ENCODE assay signal across 8 mouse cellular contexts in the genomic region with DNA sequence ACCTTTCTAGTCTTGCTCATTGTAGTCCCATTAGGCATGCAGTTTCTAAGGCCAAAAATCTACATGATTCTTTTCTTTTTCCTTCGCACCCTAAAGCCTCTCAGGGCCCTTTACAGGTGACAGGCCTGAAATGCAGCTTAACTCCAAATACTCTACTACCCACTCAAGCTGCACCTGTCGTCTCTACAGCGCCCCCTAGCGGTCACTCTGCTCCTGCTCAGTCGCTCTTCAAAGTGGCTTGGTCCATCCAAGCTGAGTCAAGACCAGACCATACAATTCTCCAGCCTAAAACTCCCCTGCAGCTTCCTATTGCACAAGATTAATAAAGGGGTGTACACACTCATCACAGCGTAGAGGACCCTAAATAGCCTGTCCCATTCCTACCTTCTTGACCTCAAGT. TPM values are rescaled to one million over a fixed set of nuclear protein-coding genes. Genes with fewer than 3 reads are reported as not detected.
DNase-seq lines count a peak whose midpoint lies in the region; ATAC-seq and TF ChIP-seq lines count a peak whose summit lies in the region.

No protein-coding gene starts in this region.

- no peak for ATAC-seq in hindbrain, embryonic 16.5 days

- H3K4me1 ChIP-seq in hindbrain, embryonic 10.5 days (replicated peaks) = peaks cover 24% of the 10 kb centered on the region
- peaks cover 4% of the 10 kb centered on the region for H3K4me1 ChIP-seq in hindbrain, embryonic 16.5 days (ENCODE audit: control insufficient read depth, insufficient read depth, low read depth, low read length)
- peaks cover 9% of the 10 kb centered on the region for H3K4me1 ChIP-seq in limb, embryonic 10.5 days
- H3K4me1 ChIP-seq in olfactory bulb, adult 2 months (ENCODE audit: control insufficient read depth, insufficient read depth, low read length) = peaks cover 4% of the 10 kb centered on the region; the same call in 1 of the 2 replicates

- no peaks in the 10 kb centered on the region for H3K27me3 ChIP-seq in hindbrain, embryonic 10.5 days (ENCODE audit: insufficient read depth, poor library complexity, severe bottlenecking)
- H3K27me3 ChIP-seq in hindbrain, embryonic 16.5 days (replicated peaks; ENCODE audit: control insufficient read depth, insufficient read depth, low read length) = no peaks in the 10 kb centered on the region
- H3K27me3 ChIP-seq in limb, embryonic 10.5 days (ENCODE audit: low read depth, poor library complexity, severe bottlenecking) = no peaks in the 10 kb centered on the region

- TF ChIP-seq POLR2A in brain, embryonic 14.5 days (IDR thresholded peaks at IDR 0.05; ENCODE audit: borderline replicate concordance, extremely low read depth, insufficient read depth, insufficient read length, poor library complexity, severe bottlenecking) = no peak
- no peak for TF ChIP-seq POLR2A in olfactory bulb, adult 2 months (IDR thresholded peaks at IDR 0.05; ENCODE audit: insufficient read depth, low read depth, low read length)

- WGBS in hindbrain, embryonic 10.5 days = 28% methylated on average over 6 of the region's 6 CpGs
- 33% methylated on average over 6 of the region's 6 CpGs for WGBS in hindbrain, embryonic 16.5 days
- WGBS in limb, embryonic 10.5 days = 29% methylated on average over 6 of the region's 6 CpGs
- 37% methylated on average over 6 of the region's 6 CpGs for WGBS in olfactory bulb, adult 2 months

- H3K27ac ChIP-seq in hindbrain, embryonic 10.5 days = no peak overlapping the region
- no peak overlapping the region for H3K27ac ChIP-seq in hindbrain, embryonic 16.5 days (ENCODE audit: low read depth, low read length)
- H3K27ac ChIP-seq in limb, embryonic 10.5 days = no peak overlapping the region
- no peak overlapping the region for H3K27ac ChIP-seq in olfactory bulb, adult 2 months (ENCODE audit: insufficient read depth, low read depth, low read length)

- TF ChIP-seq CTCF in brain, embryonic 14.5 days (IDR thresholded peaks at IDR 0.05; ENCODE audit: borderline replicate concordance, extremely low read depth, insufficient read depth, insufficient read length) = peak; percentile 78
- TF ChIP-seq CTCF in olfactory bulb, adult 2 months (IDR thresholded peaks at IDR 0.05; ENCODE audit: insufficient read depth, low read depth, low read length) = peak; percentile 66

- H3K9me3 ChIP-seq in hindbrain, embryonic 10.5 days = no peaks in the 10 kb centered on the region
- no peaks in the 10 kb centered on the region for H3K9me3 ChIP-seq in hindbrain, embryonic 16.5 days (ENCODE audit: control insufficient read depth, low read length)
- no peaks in the 10 kb centered on the region for H3K9me3 ChIP-seq in limb, embryonic 10.5 days (replicated peaks)

- no peak overlapping the region for H3K9ac ChIP-seq in hindbrain, embryonic 16.5 days (ENCODE audit: low read depth, low read length)

- H3K4me3 ChIP-seq in hindbrain, embryonic 10.5 days = no peak overlapping the region
- H3K4me3 ChIP-seq in hindbrain, embryonic 16.5 days (ENCODE audit: low read length) = no peak overlapping the region
- H3K4me3 ChIP-seq in limb, embryonic 10.5 days = no peak overlapping the region
- H3K4me3 ChIP-seq in olfactory bulb, adult 2 months (ENCODE audit: insufficient read depth, low read depth, low read length) = no peak overlapping the region

- no peak overlapping the region for H3K4me2 ChIP-seq in hindbrain, embryonic 16.5 days (ENCODE audit: low read length)

- peaks cover 20% of the 10 kb centered on the region for H3K36me3 ChIP-seq in hindbrain, embryonic 10.5 days
- H3K36me3 ChIP-seq in hindbrain, embryonic 16.5 days (ENCODE audit: control insufficient read depth, insufficient read depth, low read length) = peaks cover 3% of the 10 kb centered on the region; the same call in 1 of the 2 replicates
- no peaks in the 10 kb centered on the region for H3K36me3 ChIP-seq in limb, embryonic 10.5 days

- DNase-seq in hindbrain, embryonic 10.5 days (ENCODE audit: low spot score) = peak; percentile 61
- DNase-seq in ES-CJ7 (ENCODE audit: low read depth, low spot score) = peak; percentile 85
- DNase-seq in brain, embryonic 14.5 days (ENCODE audit: low read depth) = peak; percentile 64
- DNase-seq in forelimb bud, embryonic 11.5 days (ENCODE audit: low read depth, low spot score) = peak; percentile 64
- DNase-seq in limb, embryonic 10.5 days (ENCODE audit: low spot score) = peak; percentile 81
- peak; percentile 72 for DNase-seq in thymus, postnatal 14 days

RNA-seq across cellular contexts. Expression of a gene that starts 3.1 kb away (rescaled TPM):
- polyA plus RNA-seq in hindbrain, embryonic 10.5 days (2016; fragmentation: Nextera tagmentation; extraction: Ambion mirVana) = 33.8 and 35.7 TPM in 2 replicates
- 37.3 and 38.3 TPM in 2 replicates for polyA plus RNA-seq in hindbrain, embryonic 16.5 days (2015; fragmentation: Nextera tagmentation; extraction: Ambion mirVana)
- polyA plus RNA-seq in brain, embryonic 14.5 days (2012; rRNA removed) = 17.0 and 22.6 TPM in 2 replicates
- polyA plus RNA-seq in limb, embryonic 10.5 days (2016; fragmentation: Nextera tagmentation; extraction: Ambion mirVana) = 25.8 and 35.9 TPM in 2 replicates
- not detected in 2 replicates for polyA plus RNA-seq in olfactory bulb, adult 2 months (2012; ENCODE audit: insufficient read depth, insufficient read length, low replicate concordance, missing spikeins)

Comparison
In these comparisons a context has a peak if more than half of its experiments do, and no peak if none do; other contexts are left out.
1. RNA of a gene that starts 3.1 kb away (polyA plus RNA-seq): 37.3 to 38.3 TPM in hindbrain, embryonic 16.5 days, 25.8 to 35.9 TPM in limb, embryonic 10.5 days, 33.8 to 35.7 TPM in hindbrain, embryonic 10.5 days and 17.0 to 22.6 TPM in brain, embryonic 14.5 days; not detected in olfactory bulb, adult 2 months; every median in the first group is over 10 times any median in the second.
2. Peak in every context shown above with its lines, with median percentiles within 50 percentile points of each other: DNase-seq.